26 mouse cellular contexts compared by ENCODE assay signal in the genomic region with DNA sequence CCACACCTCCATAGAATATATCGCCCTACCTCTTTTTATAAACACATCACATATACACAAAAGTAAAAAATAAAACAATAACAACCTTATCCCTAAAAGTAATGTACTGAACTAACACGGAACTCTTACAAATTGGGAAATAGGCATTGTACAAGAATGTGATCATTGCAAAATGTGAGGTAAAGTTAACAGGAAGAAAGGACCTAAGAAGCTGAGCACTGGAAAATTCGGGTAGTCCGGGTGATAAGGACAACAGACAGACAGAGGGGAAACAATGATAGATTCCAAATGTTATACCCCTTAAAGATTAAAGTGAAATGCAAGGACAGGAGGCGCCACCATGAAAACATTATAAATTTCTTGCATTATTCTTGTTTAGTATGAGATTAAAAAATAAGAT. TPM values are rescaled to one million over a fixed set of nuclear protein-coding genes. Genes with fewer than 3 reads are reported as not detected.
"Had no signal": no experiment of that assay in that cellular context is flagged by ENCODE, and none has a peak within 500 bp of the region (broad histone marks: within the 10 kb centered on the region; RNA-seq: fewer than 3 reads in every experiment).

No protein-coding gene starts in this region.

- H3K9me3 ChIP-seq: heart, embryonic 10.5 days; heart, embryonic 12.5 days; hindbrain, embryonic 10.5 days; hindbrain, embryonic 12.5 days; intestine, embryonic 15.5 days; limb, embryonic 13.5 days; limb, embryonic 15.5 days; liver, embryonic 12.5 days had no signal

- H3K9ac ChIP-seq: heart, embryonic 12.5 days; hindbrain, embryonic 12.5 days; hindbrain, embryonic 14.5 days; intestine, embryonic 15.5 days; limb, embryonic 13.5 days; limb, embryonic 15.5 days; liver, embryonic 12.5 days had no signal

- H3K4me2 ChIP-seq: heart, embryonic 12.5 days; hindbrain, embryonic 12.5 days; hindbrain, embryonic 14.5 days; intestine, embryonic 15.5 days; limb, embryonic 13.5 days; limb, embryonic 15.5 days; liver, embryonic 12.5 days had no signal

- H3K27me3 ChIP-seq: heart, embryonic 12.5 days; hindbrain, embryonic 12.5 days; intestine, embryonic 15.5 days; limb, embryonic 13.5 days; limb, embryonic 15.5 days; liver, embryonic 12.5 days had no signal

- H3K27ac ChIP-seq: gastrocnemius, adult 2 months; heart, embryonic 10.5 days; hindbrain, embryonic 10.5 days; hindbrain, embryonic 12.5 days; hindbrain, embryonic 14.5 days; intestine, embryonic 15.5 days; limb, embryonic 13.5 days; limb, embryonic 15.5 days; liver, embryonic 12.5 days had no signal

- H3K4me3 ChIP-seq: gastrocnemius, adult 2 months; heart, embryonic 10.5 days; heart, embryonic 12.5 days; hindbrain, embryonic 10.5 days; hindbrain, embryonic 12.5 days; intestine, embryonic 15.5 days; limb, embryonic 13.5 days; limb, embryonic 15.5 days; liver, embryonic 12.5 days had no signal

- H3K36me3 ChIP-seq: heart, embryonic 10.5 days; heart, embryonic 12.5 days; hindbrain, embryonic 10.5 days; hindbrain, embryonic 12.5 days; intestine, embryonic 15.5 days; limb, embryonic 13.5 days; limb, embryonic 15.5 days; liver, embryonic 12.5 days had no signal

- H3K4me1 ChIP-seq: heart, embryonic 10.5 days; heart, embryonic 12.5 days; hindbrain, embryonic 10.5 days; hindbrain, embryonic 12.5 days; intestine, embryonic 15.5 days; limb, embryonic 13.5 days; limb, embryonic 15.5 days; liver, embryonic 12.5 days had no signal

- DNase-seq: gastrocnemius, adult 2 months; gastrocnemius, postnatal 14 days; gastrocnemius, postnatal 36 days; heart, adult 18-20 months; heart, postnatal 10 days; heart, postnatal 4 days; kidney, adult 18-20 months; kidney, adult 8-10 months; kidney, postnatal 10 days; kidney, postnatal 25 days; kidney, postnatal 4 days; layer of hippocampus, adult 9-11 months; layer of hippocampus, postnatal 36 days; left cerebral cortex, postnatal 4 days had no signal

- ATAC-seq: hindbrain, embryonic 16.5 days; inflammation-experienced regulatory T-cells, adult 6 months; intestine, embryonic 15.5 days; intestine, postnatal 0 days; liver, embryonic 12.5 days had no signal

RNA-seq across cellular contexts. Expression of a gene that starts 52.3 kb away (rescaled TPM):
- total RNA-seq: gastrocnemius, adult 2 months; gastrocnemius, postnatal 36 days had no signal
